Mouse (Mus musculus) c-Kit-positive CD71-positive TER-119-positive erythroid progenitor cells, embryonic 14.5 days (primary cell): ENCODE results near the gene Olfr1040.
"Not testable (repeated sequence)": the region's sequence is repeated elsewhere in the genome, so short reads cannot be mapped to it uniquely, and the experiment has no call there.

Experiments used
- DNase-seq: peaks from one replicate; pipeline ENCODE4 v3.0.0-alpha.2; 2013; ENCODE audit warnings: low spot score

The Olfr1040 gene

DNA sequence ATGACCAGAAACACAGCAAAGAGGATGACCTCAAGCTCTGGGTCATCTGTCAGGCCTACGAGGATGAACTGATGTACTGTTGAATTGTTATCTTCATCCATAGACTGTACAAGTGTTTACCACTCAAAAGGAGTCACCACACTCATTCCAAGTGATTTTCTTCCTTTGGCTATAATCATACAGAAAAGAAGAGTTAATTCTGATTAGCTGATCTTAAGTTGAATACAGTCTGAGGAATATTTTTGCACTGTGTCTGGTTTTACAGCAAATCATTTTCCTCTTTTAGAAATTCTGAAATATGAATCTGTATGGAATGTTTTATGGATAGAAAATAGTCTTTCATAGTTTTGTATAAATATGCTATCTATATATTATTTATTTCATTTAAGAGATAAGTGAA lies at the start of gene Olfr1040:
Olfr1040 (minus strand) TSS at position 101 of the 400 bp plus-strand sequence.
- no peak for DNase-seq

DNA sequence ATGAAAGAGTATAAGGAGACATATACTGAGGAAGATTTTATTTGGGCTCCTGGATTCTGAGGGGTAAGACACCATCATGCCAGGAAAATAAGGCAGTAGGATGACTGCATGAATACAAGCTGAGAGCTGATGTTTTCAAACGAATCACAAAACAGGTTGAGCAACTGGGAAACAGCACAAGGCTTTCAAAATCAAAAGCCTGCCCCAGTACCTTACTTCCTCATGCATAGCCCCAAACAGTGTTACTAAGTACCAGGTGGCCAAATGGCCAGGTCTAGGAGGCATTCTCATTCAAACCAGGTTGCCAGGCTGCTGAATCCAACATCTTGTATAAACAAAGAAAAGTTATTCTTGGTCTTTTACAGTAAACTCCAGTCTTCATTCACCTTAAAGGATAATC lies 49.3 kb upstream of the Olfr1040 start:
- DNase-seq: no peak

DNA sequence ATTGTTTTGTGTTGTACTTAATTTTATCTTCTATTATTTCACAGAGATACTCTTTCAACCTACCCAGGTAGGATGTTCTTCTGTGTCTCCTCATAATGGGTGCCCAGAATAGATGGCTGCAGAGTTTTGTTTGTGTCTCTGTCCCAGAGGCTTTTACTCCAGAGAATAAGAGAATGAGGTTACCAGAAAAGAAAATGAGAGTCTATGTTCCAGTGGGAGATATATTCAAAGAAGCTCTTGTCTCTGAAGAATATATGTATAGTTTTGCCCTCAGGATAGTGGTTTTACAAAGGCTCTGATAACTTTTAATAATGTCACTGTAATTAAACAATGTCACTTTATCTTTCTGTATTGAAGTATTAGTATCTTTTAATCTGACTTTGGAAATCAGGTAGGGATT lies 39.1 kb upstream of the Olfr1040 start, which contains the start of gene Olfr52:
Olfr52 (minus strand) TSS at position 101 of the 400 bp plus-strand sequence.
- no peak for DNase-seq

DNA sequence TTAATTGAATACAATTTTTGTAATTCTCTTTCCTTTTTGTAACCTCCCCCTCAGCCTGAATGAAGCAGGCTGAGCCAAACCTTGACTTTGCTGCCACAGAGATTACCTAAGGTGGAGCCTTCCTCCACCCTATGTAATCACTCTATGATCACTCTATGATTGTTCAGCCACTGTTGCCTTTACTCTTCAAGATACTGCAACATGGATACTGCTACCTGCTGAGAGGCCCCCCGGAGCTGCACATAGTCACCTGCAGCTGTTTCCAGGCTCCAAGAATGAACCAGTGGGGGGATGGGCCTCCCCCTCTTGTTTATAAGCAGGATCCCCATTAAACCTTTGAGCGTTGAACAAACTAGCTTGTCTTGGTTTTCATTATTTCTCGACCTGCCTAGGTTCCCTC lies 33.4 kb upstream of the Olfr1040 start:
- DNase-seq: no peak

DNA sequence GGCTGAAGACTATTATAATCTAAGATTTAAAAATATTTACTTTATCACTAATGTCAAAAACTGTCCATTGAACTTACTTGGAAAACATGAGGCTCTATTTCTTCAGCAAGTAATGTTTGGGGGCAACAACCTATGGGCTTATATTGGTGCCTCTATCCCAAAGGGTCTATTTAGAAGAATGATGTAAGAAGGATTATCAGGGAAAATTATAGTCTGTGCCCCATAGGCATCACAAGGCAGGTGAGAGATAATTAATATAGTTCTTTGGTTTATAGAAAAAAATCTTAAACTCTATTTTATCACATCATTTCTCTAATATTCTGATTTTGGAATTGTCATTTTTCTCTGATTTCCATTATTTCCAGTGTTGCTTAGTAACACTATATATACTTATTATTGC lies 31.2 kb upstream of the Olfr1040 start, which contains the start of gene Olfr1044:
Olfr1044 (minus strand) TSS at position 101 of the 400 bp plus-strand sequence.
- DNase-seq: no peak

DNA sequence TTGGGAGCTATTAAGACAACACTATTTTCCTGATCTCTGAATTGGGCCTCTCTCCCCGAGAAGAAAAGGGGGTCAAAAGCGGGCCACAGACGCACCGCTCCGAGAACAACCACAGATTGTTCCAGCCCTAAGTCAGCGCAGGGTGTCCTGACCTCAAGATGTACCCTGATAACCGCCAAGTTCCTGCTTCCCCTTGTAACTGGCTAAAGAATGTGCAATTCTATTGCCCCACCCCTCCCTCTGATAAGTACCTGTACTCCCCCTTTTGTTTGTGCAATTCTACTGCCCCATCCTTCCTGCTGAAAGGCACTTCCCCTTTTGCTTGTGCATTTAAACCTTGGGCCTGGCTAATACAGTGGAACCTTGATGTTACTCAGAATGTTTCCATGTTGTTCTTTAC lies 28.9 kb upstream of the Olfr1040 start:
- not testable (repeated sequence) for DNase-seq

DNA sequence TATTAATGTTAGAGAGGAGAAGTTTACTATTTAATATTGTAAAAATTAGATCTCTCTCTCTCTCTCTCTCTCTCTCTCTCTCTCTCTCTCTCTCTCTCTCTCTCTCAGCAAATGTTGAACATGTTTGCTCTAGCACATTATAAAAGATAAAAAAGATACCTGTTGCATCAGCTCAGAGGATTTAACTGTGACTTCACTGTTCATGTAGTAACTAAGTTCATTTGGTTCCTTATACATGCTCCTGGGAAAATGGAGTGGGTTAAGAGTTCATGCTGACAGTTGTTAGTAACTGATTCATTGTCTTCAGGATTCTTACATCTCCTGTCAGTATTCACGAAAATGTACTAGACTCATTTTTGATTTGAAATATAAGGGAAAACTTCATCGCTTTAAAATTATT lies 20.9 kb upstream of the Olfr1040 start, which contains the start of gene Olfr1043:
Olfr1043 (minus strand) TSS at position 101 of the 400 bp plus-strand sequence.
- DNase-seq: no peak

DNA sequence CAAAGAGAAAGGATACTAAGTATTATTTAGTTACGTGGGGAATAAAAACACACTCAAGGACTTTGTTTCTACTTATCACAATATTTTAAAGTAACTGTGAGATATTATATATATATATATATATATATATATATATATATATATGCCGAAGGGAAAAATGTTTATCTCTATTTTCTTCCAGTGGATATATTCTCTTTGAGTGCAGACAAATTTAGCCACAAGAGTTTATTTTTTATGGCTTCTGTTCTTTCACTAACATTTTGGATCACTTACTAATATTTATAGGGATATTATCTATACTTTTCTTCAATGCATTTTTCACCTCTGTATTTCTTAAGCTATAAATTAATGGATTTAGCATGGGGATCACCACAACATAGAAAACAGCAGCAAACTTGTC lies 15.2 kb upstream of the Olfr1040 start, which contains the start of gene Olfr1042:
Olfr1042 (minus strand) TSS at position 101 of the 400 bp plus-strand sequence.
- no peak for DNase-seq

DNA sequence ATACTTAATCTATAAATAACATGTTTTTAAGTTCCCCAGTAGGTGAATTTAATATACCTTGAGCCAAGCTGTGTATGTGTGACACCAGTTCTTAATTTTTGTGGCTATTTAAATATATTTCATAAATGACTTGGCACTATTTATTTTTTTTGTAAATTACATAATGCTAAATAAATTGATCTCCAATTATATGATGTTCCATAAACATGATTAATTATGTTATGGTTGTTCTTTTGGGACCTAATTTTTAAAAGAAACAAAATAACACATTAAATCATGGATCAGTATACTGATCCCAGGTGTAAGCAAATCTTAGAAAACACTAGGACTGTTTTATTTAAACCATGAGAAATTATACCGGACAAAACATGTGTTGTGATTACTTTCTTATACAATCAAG lies 10.7 kb downstream of the Olfr1040 start, which contains the start of gene Olfr1039:
Olfr1039 (minus strand) TSS at position 101 of the 400 bp plus-strand sequence.
- DNase-seq: no peak
